Mouse (Mus musculus) lung, postnatal 0 days (tissue): ENCODE data around the gene Ints7. TPM values are rescaled to one million over a fixed set of nuclear protein-coding genes. Genes with fewer than 3 reads are reported as not detected.

Source experiments
- ATAC-seq: fragments of 200-750 bp; cut with Nextera tagmentation; 2 replicates; pipeline ENCODE4 v1.8.0; 2017; ENCODE audit warnings: moderate library complexity
- DNase-seq: peaks from one replicate; pipeline ENCODE4 v3.0.0-alpha.2; 2016; ENCODE audit warnings: low spot score
- H3K27ac ChIP-seq: fragments of 300-500 bp; sonication (generic); 2 replicates; pipeline ENCODE4 v1.5.1; 2014; ENCODE audit warnings: antibody characterized with exemption, mild to moderate bottlenecking, low read length, mixed read lengths
- H3K27me3 ChIP-seq: fragments of 300-500 bp; sonication (generic); replicated peaks from 2 replicates; pipeline ENCODE4 v1.6.1; 2014; ENCODE audit warnings: low read length, mixed read lengths; ENCODE audit not compliant: insufficient read depth
- H3K36me3 ChIP-seq: fragments of 300-500 bp; sonication (generic); 2 replicates; pipeline ENCODE4 v1.6.1; 2014; ENCODE audit warnings: low read length, mixed read lengths; ENCODE audit not compliant: insufficient read depth
- H3K4me1 ChIP-seq: fragments of 300-500 bp; sonication (generic); 2 replicates; pipeline ENCODE4 v1.6.1; 2014; ENCODE audit warnings: antibody characterized with exemption, low read depth, low read length, mixed read lengths; ENCODE audit not compliant: insufficient read depth
- H3K4me2 ChIP-seq: fragments of 300-500 bp; sonication (generic); replicated peaks from 2 replicates; pipeline ENCODE4 v1.6.1; 2014; ENCODE audit warnings: low read depth, mild to moderate bottlenecking, low read length, moderate library complexity, mixed read lengths
- H3K4me3 ChIP-seq: fragments of 300-500 bp; sonication (generic); 2 replicates; pipeline ENCODE4 v1.5.1; 2014; ENCODE audit warnings: low read depth, low read length
- H3K9ac ChIP-seq: fragments of 300-500 bp; sonication (generic); replicated peaks from 2 replicates; pipeline ENCODE4 v1.6.1; 2014; ENCODE audit warnings: low read depth, mild to moderate bottlenecking
- H3K9me3 ChIP-seq: fragments of 300-500 bp; sonication (generic); 2 replicates; pipeline ENCODE4 v1.6.1; 2016; ENCODE audit warnings: low read length, mixed read lengths
- CTCF ChIP-seq: IDR thresholded peaks from 2 replicates; pipeline ENCODE4 v1.5.1; 2016; ENCODE audit warnings: antibody characterized with exemption, mild to moderate bottlenecking
- EP300 ChIP-seq: IDR thresholded peaks from 2 replicates; pipeline ENCODE4 v1.6.1; 2016; ENCODE audit warnings: antibody characterized with exemption, mild to moderate bottlenecking, control low read depth
- WGBS: fragments of 180-500 bp; shearing (Covaris S2); extraction: QIAGEN DNeasy Blood & Tissue Kit; methylation state at CpG from one replicate; pipeline ENCODE4 v1.1.7; 2014; 5-methylcytosine and 5-hydroxymethylcytosine counted together
- polyA plus RNA-seq: library from polyadenylated mRNA; unstranded; fragments of >200 nt; fragmentation: Nextera tagmentation; extraction: Ambion mirVana; gene quantifications from 2 replicates; pipeline ENCODE4 v1.2.1, GENCODE M21; 2015

The Ints7 gene
- polyA plus RNA-seq, 1 experiment from 2014 or later: 14.3 TPM

GRCm38 (mm10) chr1:191579524-191579923, 4.1 kb downstream of the Ints7 start:
- no peak overlapping the region for H3K9ac ChIP-seq
- WGBS: 87% methylated on average over 3 of the region's 3 CpGs
- no peak for TF ChIP-seq CTCF
- TF ChIP-seq EP300: no peak

DNA sequence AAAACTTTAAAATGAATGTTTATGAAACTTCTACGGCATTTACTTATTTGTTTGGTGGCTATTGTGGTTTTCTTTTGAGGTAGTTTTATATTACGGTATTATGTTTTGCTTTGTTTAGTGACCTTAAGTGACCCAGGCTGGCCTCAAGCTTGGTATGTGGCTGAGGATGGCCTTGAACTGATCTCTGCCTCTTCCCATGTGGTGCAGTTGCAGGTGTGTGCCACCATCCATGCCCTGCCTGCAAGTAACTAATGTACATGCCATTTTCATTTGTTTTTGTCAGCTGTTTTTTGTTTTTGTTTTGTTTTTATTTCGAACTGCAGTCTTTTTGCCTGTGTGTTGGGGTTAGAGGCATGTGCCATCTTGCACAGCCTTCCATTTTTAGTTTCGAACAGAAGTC, 6.2 kb downstream of the Ints7 start:
- Histone ChIP-seq H3K4me2 (no peak overlapping the region), H3K9ac (no peak overlapping the region), H3K4me1 (peaks cover 3% of the 10 kb centered on the region; the same call in 1 of the 2 replicates), H3K9me3 (no peaks in the 10 kb centered on the region), H3K27me3 (no peaks in the 10 kb centered on the region), H3K4me3 (no peak overlapping the region), H3K27ac (no peak overlapping the region), H3K36me3 (peaks cover 10% of the 10 kb centered on the region)
- no peak for DNase-seq
- WGBS: 84% methylated on average over 4 of the region's 4 CpGs
- ATAC-seq: no peak
- no peak for TF ChIP-seq EP300
- TF ChIP-seq CTCF: no peak

More at GRCm38 (mm10) chr1:191579524-191579923, 4.1 kb downstream of the Ints7 start:
- no peak overlapping the region for H3K4me3 ChIP-seq
- DNase-seq (no peak), ATAC-seq (no peak)
- H3K4me2 ChIP-seq: no peak overlapping the region
- peaks cover 9% of the 10 kb centered on the region; the same call in 1 of the 2 replicates for H3K4me1 ChIP-seq
- H3K9me3 ChIP-seq: no peaks in the 10 kb centered on the region
- no peaks in the 10 kb centered on the region for H3K27me3 ChIP-seq
- no peak overlapping the region for H3K27ac ChIP-seq
- H3K36me3 ChIP-seq: peaks cover 10% of the 10 kb centered on the region; the same call in 1 of the 2 replicates

GRCm38 (mm10) chr1:191583836-191584235, 8.4 kb downstream of the Ints7 start:
- no peak overlapping the region for H3K27ac ChIP-seq
- H3K36me3 ChIP-seq: peaks cover 22% of the 10 kb centered on the region
- ATAC-seq: no peak

DNA sequence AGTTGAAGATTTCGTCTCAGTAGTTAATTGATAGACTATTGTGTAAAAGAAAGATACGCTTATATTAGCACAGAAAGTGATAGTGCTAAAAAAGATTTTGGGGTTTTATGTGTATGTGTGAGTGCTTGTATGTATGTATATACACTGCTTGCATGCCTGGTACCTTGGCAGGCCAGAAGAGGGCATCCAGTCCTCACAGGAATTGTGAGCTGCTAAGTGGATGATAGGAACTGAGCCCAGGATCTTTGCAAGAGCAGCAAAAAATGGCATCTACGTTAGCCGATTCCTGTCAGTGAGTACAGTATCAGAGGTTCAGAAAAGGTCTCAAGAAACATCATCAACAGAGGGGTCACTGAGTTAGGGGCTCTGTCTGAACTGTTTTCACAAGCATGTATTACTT, 9.0 kb downstream of the Ints7 start:
- TF ChIP-seq CTCF (peak; percentile 40), EP300 (no peak)
- Histone ChIP-seq H3K9ac (no peak overlapping the region), H3K27me3 (no peaks in the 10 kb centered on the region), H3K4me3 (no peak overlapping the region), H3K36me3 (peaks cover 25% of the 10 kb centered on the region), H3K9me3 (no peaks in the 10 kb centered on the region), H3K4me2 (no peak overlapping the region), H3K4me1 (no peaks in the 10 kb centered on the region), H3K27ac (no peak overlapping the region)
- 89% methylated on average over 4 of the region's 4 CpGs for WGBS
- DNase-seq: no peak
- no peak for ATAC-seq

More at GRCm38 (mm10) chr1:191583836-191584235, 8.4 kb downstream of the Ints7 start:
- H3K9ac ChIP-seq: no peak overlapping the region
- H3K4me2 ChIP-seq: no peak overlapping the region
- H3K4me3 ChIP-seq: no peak overlapping the region
- H3K27me3 ChIP-seq: no peaks in the 10 kb centered on the region
- H3K4me1 ChIP-seq: no peaks in the 10 kb centered on the region
- no peaks in the 10 kb centered on the region for H3K9me3 ChIP-seq
- DNase-seq: no peak
- WGBS: 91% methylated on average over 4 of the region's 4 CpGs
- TF ChIP-seq CTCF: no peak
- TF ChIP-seq EP300: no peak

GRCm38 (mm10) chr1:191585704-191586103, 10.3 kb downstream of the Ints7 start:
- DNase-seq (peak; percentile 11), ATAC-seq (no peak)
- H3K9ac ChIP-seq: no peak overlapping the region
- no peak overlapping the region for H3K27ac ChIP-seq
- H3K4me3 ChIP-seq: no peak overlapping the region
- peaks cover 25% of the 10 kb centered on the region for H3K36me3 ChIP-seq
- no peaks in the 10 kb centered on the region for H3K27me3 ChIP-seq
- H3K4me2 ChIP-seq: no peak overlapping the region
- no peaks in the 10 kb centered on the region; the same call in 1 of the 2 replicates for H3K4me1 ChIP-seq
- peak; percentile 33 for TF ChIP-seq CTCF
- TF ChIP-seq EP300: no peak
- WGBS: 86% methylated on average over 2 of the region's 2 CpGs
- H3K9me3 ChIP-seq: no peaks in the 10 kb centered on the region

DNA sequence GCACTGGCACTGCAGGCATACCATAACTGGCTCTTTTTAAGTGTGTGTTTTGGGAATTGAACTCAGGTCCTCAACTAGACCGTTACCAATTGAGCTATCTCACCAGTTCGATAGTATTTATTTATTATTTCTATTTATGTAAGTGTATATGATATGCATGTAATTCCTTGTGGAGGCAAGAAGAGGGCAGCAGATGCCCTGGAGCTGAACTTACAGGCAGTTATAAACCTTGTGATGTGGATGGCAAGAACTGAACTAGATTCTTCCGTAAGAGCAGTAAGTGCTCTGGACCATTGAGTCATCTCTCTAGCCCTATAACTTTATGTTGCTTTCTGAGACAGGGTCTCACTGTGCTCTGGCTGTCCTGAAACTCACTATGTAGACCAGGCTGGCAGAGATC, 11.6 kb downstream of the Ints7 start:
- Histone ChIP-seq H3K36me3 (peaks cover 25% of the 10 kb centered on the region), H3K27me3 (no peaks in the 10 kb centered on the region), H3K4me2 (no peak overlapping the region), H3K9me3 (no peaks in the 10 kb centered on the region), H3K4me1 (no peaks in the 10 kb centered on the region; the same call in 1 of the 2 replicates), H3K9ac (no peak overlapping the region), H3K4me3 (no peak overlapping the region), H3K27ac (no peak overlapping the region)
- no peak for ATAC-seq
- DNase-seq: peak; percentile 36
- TF ChIP-seq EP300 (no peak), CTCF (peak; percentile 51)
- 88% methylated on average over 3 of the region's 3 CpGs for WGBS

GRCm38 (mm10) chr1:191588749-191589148, 13.3 kb downstream of the Ints7 start:
- Histone ChIP-seq H3K9ac (no peak overlapping the region), H3K9me3 (no peaks in the 10 kb centered on the region), H3K27me3 (no peaks in the 10 kb centered on the region), H3K4me2 (no peak overlapping the region), H3K4me3 (no peak overlapping the region), H3K27ac (no peak overlapping the region), H3K36me3 (peaks cover 17% of the 10 kb centered on the region), H3K4me1 (peaks cover 3% of the 10 kb centered on the region; the same call in 1 of the 2 replicates)
- ATAC-seq: no peak
- no peak for DNase-seq
- WGBS: 97% methylated on average over 2 of the region's 2 CpGs
- TF ChIP-seq EP300: no peak
- no peak for TF ChIP-seq CTCF
